Mouse (Mus musculus): Measurements from ENCODE around the gene Atp2c1. TPM values are rescaled to one million over a fixed set of nuclear protein-coding genes. Genes with fewer than 3 reads are reported as not detected.

The Atp2c1 gene
- total and polyA plus RNA-seq, 3 experiments = 45.8 to 60.7 (median 51.7) TPM

DNA sequence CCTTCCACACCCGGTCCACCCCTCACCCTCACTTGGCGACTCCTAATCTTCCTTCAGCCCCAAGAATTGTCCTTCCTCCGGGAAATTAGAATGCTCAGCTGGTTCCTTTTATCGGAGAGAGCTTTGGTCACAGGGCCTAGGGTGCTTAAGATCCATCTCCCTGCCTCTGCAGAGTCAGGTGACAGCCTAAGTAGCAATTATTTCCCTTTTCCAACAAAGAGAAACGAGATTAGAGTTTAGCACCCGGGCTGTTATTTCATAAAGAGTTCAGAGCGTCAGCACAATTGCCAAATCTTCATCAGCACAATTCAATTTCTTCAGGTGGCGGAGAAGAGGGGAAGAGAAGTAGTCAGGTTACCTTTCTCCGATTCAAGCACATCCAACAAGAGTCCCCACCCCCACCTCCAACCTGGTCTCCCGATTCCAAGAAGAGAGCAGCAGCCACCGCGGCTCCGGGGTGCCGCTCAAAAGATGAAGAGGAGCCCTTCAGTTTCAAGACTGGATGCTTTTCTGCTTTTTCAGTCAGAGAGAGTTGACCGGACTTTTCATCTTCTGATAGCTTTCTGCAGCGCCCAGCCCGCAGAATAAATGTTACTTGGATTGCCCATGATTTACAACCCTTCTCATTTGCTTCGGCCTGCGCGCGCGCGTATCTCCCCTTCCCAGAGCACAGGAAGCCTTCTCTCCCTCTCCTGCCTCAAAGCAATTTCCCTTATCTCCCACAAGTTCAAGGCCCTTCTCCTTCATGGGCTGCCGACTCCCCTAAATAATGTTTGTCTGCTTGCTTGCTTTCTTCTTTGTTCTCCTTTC, 26.7 kb upstream of the Atp2c1 start:
- no peaks in the 10 kb centered on the region for H3K79me2 ChIP-seq (replicated peaks; ENCODE audit: control insufficient read depth, extremely low read depth, insufficient read depth, poor library complexity, severe bottlenecking)
- no peaks in the 10 kb centered on the region for H3K4me1 ChIP-seq (ENCODE audit: control insufficient read depth in 1 of 2, insufficient read depth in 2 of 2)
- H3K27me3 ChIP-seq (replicated peaks) = peaks cover 19% of the 10 kb centered on the region
- H3K9ac ChIP-seq (ENCODE audit: insufficient read depth, low read depth) = no peak overlapping the region
- no peak overlapping the region for H3K27ac ChIP-seq (ENCODE audit: insufficient read depth, low read depth)
- TF ChIP-seq ZKSCAN1 (IDR thresholded peaks at IDR 0.05; ENCODE audit: borderline replicate concordance, low read depth, low read length) (no peak), RAD21 (IDR thresholded peaks at IDR 0.05; ENCODE audit: low read depth, low read length) (no peak), ETS1 (conservative IDR thresholded peaks at IDR 0.05; ENCODE audit: low read depth, low read length) (no peak), RCOR1 (conservative IDR thresholded peaks at IDR 0.05; ENCODE audit: low read depth, low read length) (no peak), JUN (IDR thresholded peaks at IDR 0.05; ENCODE audit: insufficient read depth, low read depth, low read length) (no peak), JUND (conservative IDR thresholded peaks at IDR 0.05; ENCODE audit: low read depth, low read length) (no peak)
- H3K4me2 ChIP-seq (ENCODE audit: insufficient read depth, low read depth, poor library complexity, severe bottlenecking) = no peak overlapping the region
- in situ Hi-C loops (cut with MboI; ENCODE audit: low pct_ligation_motif_present, low pct_unique_long_range_greater_than_20kb, low sequenced_read_pairs) (no loop called here), dilution Hi-C loops (cut with MboI; ENCODE audit: extremely low pct_ligation_motif_present, extremely low pct_unique_long_range_greater_than_20kb, low sequenced_read_pairs) (no loop called here)
- DNase-seq (ENCODE audit: extremely low read depth) = no peak
- no peak overlapping the region for H3K4me3 ChIP-seq (replicated peaks in 1 of 3; ENCODE audit: low read depth in 2 of 3, low read length in 2 of 3, poor library complexity in 1 of 3)
- H3K36me3 ChIP-seq (replicated peaks in 1 of 2; ENCODE audit: control insufficient read depth in 1 of 2, insufficient read depth in 1 of 2, low read length in 1 of 2) = no peaks in the 10 kb centered on the region
- H3K9me3 ChIP-seq (replicated peaks; ENCODE audit: low read length) = no peaks in the 10 kb centered on the region

DNA sequence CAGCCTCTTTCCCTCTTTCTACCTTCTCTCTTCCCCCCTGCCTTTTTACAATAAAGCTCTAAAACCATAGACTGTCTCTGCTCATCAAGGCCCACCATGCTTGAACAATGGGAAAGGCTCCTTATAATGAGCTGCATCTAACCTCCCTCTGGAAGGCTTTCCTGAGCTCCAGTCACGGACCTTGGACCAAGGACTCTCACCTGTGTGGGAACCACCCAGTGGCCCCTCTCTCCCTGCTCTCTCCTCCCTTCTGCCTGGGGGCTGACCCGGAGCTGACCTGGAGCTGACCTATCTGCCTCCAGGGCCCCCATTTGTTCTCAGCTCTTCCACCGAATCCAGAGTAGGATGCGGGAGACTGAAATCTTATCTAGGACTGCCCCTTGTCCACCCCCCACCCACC, 24.3 kb upstream of the Atp2c1 start:
- TF ChIP-seq TBP (conservative IDR thresholded peaks at IDR 0.05; ENCODE audit: low read depth, low read length) (no peak), IRF4 (IDR thresholded peaks at IDR 0.05; ENCODE audit: low read depth, low read length) (no peak), CHD2 (IDR thresholded peaks at IDR 0.05; ENCODE audit: low read length) (no peak), MXI1 (IDR thresholded peaks at IDR 0.05; ENCODE audit: low read depth, low read length) (no peak), MAX (IDR thresholded peaks at IDR 0.05; ENCODE audit: low read length) (no peak)
- Histone ChIP-seq H3K4me1 (ENCODE audit: control insufficient read depth in 1 of 2, insufficient read depth in 2 of 2) (no peaks in the 10 kb centered on the region), H3K4me3 (replicated peaks in 1 of 3; ENCODE audit: low read depth in 2 of 3, low read length in 2 of 3, poor library complexity in 1 of 3) (no peak overlapping the region), H3K27ac (ENCODE audit: insufficient read depth, low read depth) (no peak overlapping the region), H3K79me2 (replicated peaks; ENCODE audit: control insufficient read depth, extremely low read depth, insufficient read depth, poor library complexity, severe bottlenecking) (no peaks in the 10 kb centered on the region), H3K4me2 (ENCODE audit: insufficient read depth, low read depth, poor library complexity, severe bottlenecking) (no peak overlapping the region), H3K9me3 (replicated peaks; ENCODE audit: low read length) (no peaks in the 10 kb centered on the region), H3K27me3 (replicated peaks) (peaks cover 16% of the 10 kb centered on the region), H3K9ac (ENCODE audit: insufficient read depth, low read depth) (no peak overlapping the region), H3K36me3 (replicated peaks in 1 of 2; ENCODE audit: control insufficient read depth in 1 of 2, insufficient read depth in 1 of 2, low read length in 1 of 2) (no peaks in the 10 kb centered on the region)
- in situ Hi-C loops (cut with MboI; ENCODE audit: low pct_ligation_motif_present, low pct_unique_long_range_greater_than_20kb, low sequenced_read_pairs) (no loop called here), dilution Hi-C loops (cut with MboI; ENCODE audit: extremely low pct_ligation_motif_present, extremely low pct_unique_long_range_greater_than_20kb, low sequenced_read_pairs) (no loop called here)
- no peak for DNase-seq (ENCODE audit: extremely low read depth)

- H3K9me3 ChIP-seq (replicated peaks; ENCODE audit: low read length) = no peaks in the 10 kb centered on the region
- H3K4me1 ChIP-seq (ENCODE audit: control insufficient read depth in 1 of 2, insufficient read depth in 2 of 2) = no peaks in the 10 kb centered on the region
- no peaks in the 10 kb centered on the region for H3K36me3 ChIP-seq (replicated peaks in 1 of 2; ENCODE audit: control insufficient read depth in 1 of 2, insufficient read depth in 1 of 2, low read length in 1 of 2)
- no peaks in the 10 kb centered on the region for H3K79me2 ChIP-seq (replicated peaks; ENCODE audit: control insufficient read depth, extremely low read depth, insufficient read depth, poor library complexity, severe bottlenecking)
- no peak overlapping the region for H3K4me3 ChIP-seq (replicated peaks in 1 of 3; ENCODE audit: low read depth in 2 of 3, low read length in 2 of 3, poor library complexity in 1 of 3)
- TF ChIP-seq MXI1 (IDR thresholded peaks at IDR 0.05; ENCODE audit: low read depth, low read length) = no peak
- TF ChIP-seq POLR2A (IDR thresholded peaks at IDR 0.05; ENCODE audit: low read depth, low read length) = no peak
- no peak for TF ChIP-seq TBP (conservative IDR thresholded peaks at IDR 0.05; ENCODE audit: low read depth, low read length)
- TF ChIP-seq KAT2A (IDR thresholded peaks at IDR 0.05; ENCODE audit: insufficient replicate concordance, low read length) = no peak
- TF ChIP-seq ETS1 (conservative IDR thresholded peaks at IDR 0.05; ENCODE audit: low read depth, low read length) = no peak
- no peak for TF ChIP-seq NRF1 (IDR thresholded peaks at IDR 0.05; ENCODE audit: low read depth, low read length)
- no peak for TF ChIP-seq UBTF (IDR thresholded peaks at IDR 0.05; ENCODE audit: low read depth, low read length)
- TF ChIP-seq ZC3H11A (IDR thresholded peaks at IDR 0.05; ENCODE audit: low read depth, low read length) = no peak
- no peak for TF ChIP-seq ZKSCAN1 (IDR thresholded peaks at IDR 0.05; ENCODE audit: borderline replicate concordance, low read depth, low read length)
- no peak for TF ChIP-seq MAZ (IDR thresholded peaks at IDR 0.05; ENCODE audit: low read depth, low read length)
- TF ChIP-seq TCF12 (IDR thresholded peaks at IDR 0.05; ENCODE audit: low read depth, low read length) = no peak
- no peak for TF ChIP-seq E2F4 (IDR thresholded peaks at IDR 0.05; ENCODE audit: insufficient replicate concordance, low read depth, low read length)
- no peak for TF ChIP-seq RAD21 (IDR thresholded peaks at IDR 0.05; ENCODE audit: low read depth, low read length)
- TF ChIP-seq POLR2AphosphoS2 (IDR thresholded peaks at IDR 0.05; ENCODE audit: low read depth, low read length) = no peak
- TF ChIP-seq GABPA (IDR thresholded peaks at IDR 0.05; ENCODE audit: insufficient replicate concordance, low read depth, low read length) = no peak
- no peak for TF ChIP-seq ZNF384 (IDR thresholded peaks at IDR 0.05; ENCODE audit: low read depth, low read length)
- no peak for TF ChIP-seq JUN (IDR thresholded peaks at IDR 0.05; ENCODE audit: insufficient read depth, low read depth, low read length)
- TF ChIP-seq SIN3A (IDR thresholded peaks at IDR 0.05; ENCODE audit: low read length) = no peak
- no peak for TF ChIP-seq RCOR1 (conservative IDR thresholded peaks at IDR 0.05; ENCODE audit: low read depth, low read length)
- peaks cover 11% of the 10 kb centered on the region for H3K27me3 ChIP-seq (replicated peaks)
- no peak overlapping the region for H3K9ac ChIP-seq (ENCODE audit: insufficient read depth, low read depth)
- dilution Hi-C loops (cut with MboI; ENCODE audit: extremely low pct_ligation_motif_present, extremely low pct_unique_long_range_greater_than_20kb, low sequenced_read_pairs) = no loop called here
- H3K4me2 ChIP-seq (ENCODE audit: insufficient read depth, low read depth, poor library complexity, severe bottlenecking) = no peak overlapping the region
- H3K27ac ChIP-seq (ENCODE audit: insufficient read depth, low read depth) = no peak overlapping the region
- in situ Hi-C loops (cut with MboI; ENCODE audit: low pct_ligation_motif_present, low pct_unique_long_range_greater_than_20kb, low sequenced_read_pairs) = no loop called here
- DNase-seq (ENCODE audit: extremely low read depth) = no peak
These were observed 22.0 kb upstream of the Atp2c1 start for GRCm38 (mm10) chr9:105549096-105549495.
